Mouse (Mus musculus) liver, embryonic 16.5 days (tissue): Measurements from ENCODE around the gene Dzip1. TPM values are rescaled to one million over a fixed set of nuclear protein-coding genes. Genes with fewer than 3 reads are reported as not detected.

ENCODE experiments used
- polyA plus RNA-seq: library from polyadenylated mRNA; unstranded; fragments of >200 nt; fragmentation: Nextera tagmentation; extraction: Ambion mirVana; gene quantifications from 2 replicates; pipeline ENCODE4 v1.2.1, GENCODE M21; 2015

Dzip1 gene
- polyA plus RNA-seq, 1 experiment from 2014 or later = 1.4 TPM

Other genes with a start within 250 kb of the Dzip1 start
- 1.7 and 2.3 TPM in 2 replicates for gene Abcc4, start 219.2 kb downstream of the Dzip1 start, polyA plus RNA-seq
- 0.43 and 1.3 TPM in 2 replicates for gene Cldn10, start 137.6 kb downstream of the Dzip1 start, polyA plus RNA-seq
- gene Dnajc3, start 12.5 kb upstream of the Dzip1 start, polyA plus RNA-seq = 30.3 and 31.6 TPM in 2 replicates
- gene Uggt2, start 174.0 kb upstream of the Dzip1 start, polyA plus RNA-seq = 1.1 and 1.2 TPM in 2 replicates
- not detected in 2 replicates for gene Hs6st3, start 212.9 kb upstream of the Dzip1 start, polyA plus RNA-seq